37 mouse cellular contexts compared by ENCODE assay signal in the genomic region with DNA sequence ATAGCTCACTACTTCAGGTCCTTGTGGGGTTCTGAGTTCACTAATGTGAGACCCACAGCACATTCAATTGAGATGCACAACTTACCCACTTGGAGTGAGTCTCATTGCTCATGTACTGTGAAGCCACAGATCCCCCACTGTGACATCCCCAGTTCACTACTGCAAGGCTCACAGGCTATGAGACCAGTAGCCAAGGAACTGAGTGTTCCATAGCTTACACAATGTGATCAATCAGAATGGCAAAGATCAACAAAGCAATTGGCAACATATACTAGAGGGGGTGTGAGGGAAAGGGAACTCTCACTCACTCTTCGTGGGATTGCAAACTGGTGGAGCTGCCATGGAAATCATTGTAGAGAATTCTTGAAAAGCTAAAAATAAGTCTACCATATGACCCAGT. TPM values are rescaled to one million over a fixed set of nuclear protein-coding genes. Genes with fewer than 3 reads are reported as not detected.
"Had no signal": no experiment of that assay in that cellular context is flagged by ENCODE, and none has a peak within 500 bp of the region (broad histone marks: within the 10 kb centered on the region; RNA-seq: fewer than 3 reads in every experiment).

No protein-coding gene starts in this region.

- ATAC-seq: lung, postnatal 0 days; midbrain, embryonic 16.5 days had no signal

- H3K4me2 ChIP-seq: limb, embryonic 12.5 days; limb, embryonic 13.5 days; limb, embryonic 15.5 days; liver, embryonic 11.5 days; liver, embryonic 13.5 days; liver, embryonic 15.5 days; lung, embryonic 14.5 days; lung, embryonic 15.5 days; midbrain, embryonic 12.5 days; midbrain, embryonic 13.5 days; midbrain, embryonic 15.5 days; neural tube, embryonic 12.5 days; neural tube, embryonic 13.5 days had no signal

- H3K4me1 ChIP-seq: limb, embryonic 10.5 days; limb, embryonic 12.5 days; limb, embryonic 13.5 days; limb, embryonic 15.5 days; liver, embryonic 13.5 days; liver, embryonic 15.5 days; lung, embryonic 15.5 days; megakaryocyte, embryonic 14.5 days; midbrain, embryonic 12.5 days; midbrain, embryonic 13.5 days; midbrain, embryonic 15.5 days; neural tube, embryonic 12.5 days; neural tube, embryonic 13.5 days had no signal

- H3K27ac ChIP-seq: left cerebral cortex, adult 2 months; limb, embryonic 10.5 days; limb, embryonic 12.5 days; limb, embryonic 13.5 days; limb, embryonic 15.5 days; liver, embryonic 13.5 days; liver, embryonic 14.5 days; liver, embryonic 15.5 days; lung, embryonic 15.5 days; macrophage; midbrain, embryonic 12.5 days; midbrain, embryonic 13.5 days; midbrain, embryonic 15.5 days; neural tube, embryonic 12.5 days; neural tube, embryonic 13.5 days had no signal

- H3K9me3 ChIP-seq: limb, embryonic 10.5 days; limb, embryonic 12.5 days; limb, embryonic 13.5 days; limb, embryonic 15.5 days; liver, embryonic 13.5 days; liver, embryonic 15.5 days; lung, embryonic 15.5 days; midbrain, embryonic 12.5 days; midbrain, embryonic 13.5 days; midbrain, embryonic 15.5 days; neural tube, embryonic 12.5 days; neural tube, embryonic 13.5 days had no signal

- H3K9ac ChIP-seq: limb, embryonic 12.5 days; limb, embryonic 13.5 days; limb, embryonic 15.5 days; liver, embryonic 13.5 days; liver, embryonic 14.5 days; liver, embryonic 15.5 days; lung, embryonic 14.5 days; lung, embryonic 15.5 days; midbrain, embryonic 12.5 days; midbrain, embryonic 13.5 days; midbrain, embryonic 15.5 days; neural tube, embryonic 12.5 days; neural tube, embryonic 13.5 days had no signal

- DNase-seq: left cerebral cortex, postnatal 4 days; liver; liver, embryonic 13.5 days; lung, adult 18-20 months; lung, adult 2 months; lung, embryonic 14.5 days; lung, postnatal 10 days; lung, postnatal 14 days; lung, postnatal 36 days; lung, postnatal 4 days; midbrain, embryonic 14.5 days had no signal

- H3K36me3 ChIP-seq: limb, embryonic 10.5 days; limb, embryonic 12.5 days; limb, embryonic 13.5 days; limb, embryonic 15.5 days; liver, embryonic 13.5 days; liver, embryonic 15.5 days; lung, embryonic 15.5 days; midbrain, embryonic 12.5 days; midbrain, embryonic 13.5 days; midbrain, embryonic 15.5 days; neural tube, embryonic 12.5 days; neural tube, embryonic 13.5 days had no signal

- H3K27me3 ChIP-seq: limb, embryonic 12.5 days; limb, embryonic 13.5 days; limb, embryonic 15.5 days; liver, embryonic 13.5 days; liver, embryonic 15.5 days; lung, embryonic 15.5 days; megakaryocyte, embryonic 14.5 days; midbrain, embryonic 12.5 days; midbrain, embryonic 13.5 days; midbrain, embryonic 15.5 days; neural tube, embryonic 12.5 days; neural tube, embryonic 13.5 days had no signal

- H3K4me3 ChIP-seq: left cerebral cortex, adult 2 months; limb, embryonic 10.5 days; limb, embryonic 12.5 days; limb, embryonic 13.5 days; limb, embryonic 15.5 days; liver, embryonic 13.5 days; liver, embryonic 15.5 days; lung, embryonic 15.5 days; megakaryocyte, embryonic 14.5 days; midbrain, embryonic 12.5 days; midbrain, embryonic 13.5 days; midbrain, embryonic 15.5 days; myocyte; neural tube, embryonic 12.5 days; neural tube, embryonic 13.5 days had no signal

RNA-seq across cellular contexts. Expression of a gene that starts 33.5 kb away (rescaled TPM):
- polyA plus RNA-seq: limb, embryonic 10.5 days; limb, embryonic 11.5 days; limb, embryonic 12.5 days; limb, embryonic 13.5 days; limb, embryonic 14.5 days; limb, embryonic 15.5 days; liver, adult 2 months; liver, embryonic 11.5 days; liver, embryonic 13.5 days; liver, embryonic 14.5 days; liver, embryonic 15.5 days; liver, embryonic 16.5 days; lung, adult 2 months; lung, embryonic 14.5 days; lung, embryonic 15.5 days; lung, embryonic 16.5 days; lung, postnatal 0 days; macrophage; midbrain, embryonic 12.5 days; midbrain, embryonic 13.5 days; midbrain, embryonic 14.5 days; midbrain, embryonic 15.5 days; midbrain, embryonic 16.5 days; midbrain, postnatal 0 days; myocyte; neural tube, embryonic 11.5 days; neural tube, embryonic 12.5 days; neural tube, embryonic 13.5 days had no signal
